Mouse (Mus musculus) WW6 (cell line): Measurements from ENCODE around the gene Pde4c.

Experiments used
- DNase-seq: peaks from one replicate; pipeline ENCODE4 v3.0.0-alpha.2; 2013; ENCODE audit warnings: low read depth, low spot score

Pde4c gene

DNA sequence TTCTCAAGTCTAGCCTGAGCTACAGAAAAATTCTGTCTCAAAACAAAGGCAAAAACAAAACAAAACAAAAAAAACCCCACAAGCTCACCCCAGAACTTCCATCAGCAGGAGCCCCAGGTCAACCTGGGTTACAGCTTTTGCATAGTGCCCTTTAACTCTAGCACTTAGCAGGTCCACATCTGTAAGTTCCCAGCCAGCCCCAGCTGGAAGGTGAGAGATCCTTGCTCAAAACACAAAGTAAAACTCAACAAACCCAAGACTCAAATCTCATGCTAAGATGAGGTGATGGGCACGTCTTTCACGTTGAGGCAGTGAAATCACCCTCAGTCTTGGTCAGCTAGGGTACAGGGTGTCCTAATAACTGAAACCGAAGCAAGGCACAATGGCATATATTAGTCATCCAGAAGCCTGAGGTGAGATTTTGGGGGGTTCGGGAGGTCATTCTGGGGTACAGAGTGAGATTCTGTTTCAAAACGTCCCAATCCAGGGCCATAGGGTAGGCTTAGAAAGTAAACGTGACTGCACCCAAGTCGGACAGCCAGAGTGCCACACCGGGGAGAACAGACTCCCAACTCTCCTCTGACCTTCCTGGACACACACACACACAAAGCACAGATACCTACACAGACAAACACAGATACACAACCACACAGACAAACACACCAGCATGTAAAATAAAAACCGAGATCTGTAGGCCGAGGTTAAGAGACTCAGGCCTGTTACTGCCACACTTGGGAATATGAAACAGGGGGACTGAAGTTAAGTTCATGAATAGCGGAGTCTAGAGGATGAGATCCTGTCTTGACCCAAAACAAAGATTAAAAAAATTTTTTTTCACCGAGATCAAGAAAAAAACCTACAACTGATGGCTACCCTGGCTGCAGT, 25.9 kb upstream of the Pde4c start:
- no peak for DNase-seq

DNA sequence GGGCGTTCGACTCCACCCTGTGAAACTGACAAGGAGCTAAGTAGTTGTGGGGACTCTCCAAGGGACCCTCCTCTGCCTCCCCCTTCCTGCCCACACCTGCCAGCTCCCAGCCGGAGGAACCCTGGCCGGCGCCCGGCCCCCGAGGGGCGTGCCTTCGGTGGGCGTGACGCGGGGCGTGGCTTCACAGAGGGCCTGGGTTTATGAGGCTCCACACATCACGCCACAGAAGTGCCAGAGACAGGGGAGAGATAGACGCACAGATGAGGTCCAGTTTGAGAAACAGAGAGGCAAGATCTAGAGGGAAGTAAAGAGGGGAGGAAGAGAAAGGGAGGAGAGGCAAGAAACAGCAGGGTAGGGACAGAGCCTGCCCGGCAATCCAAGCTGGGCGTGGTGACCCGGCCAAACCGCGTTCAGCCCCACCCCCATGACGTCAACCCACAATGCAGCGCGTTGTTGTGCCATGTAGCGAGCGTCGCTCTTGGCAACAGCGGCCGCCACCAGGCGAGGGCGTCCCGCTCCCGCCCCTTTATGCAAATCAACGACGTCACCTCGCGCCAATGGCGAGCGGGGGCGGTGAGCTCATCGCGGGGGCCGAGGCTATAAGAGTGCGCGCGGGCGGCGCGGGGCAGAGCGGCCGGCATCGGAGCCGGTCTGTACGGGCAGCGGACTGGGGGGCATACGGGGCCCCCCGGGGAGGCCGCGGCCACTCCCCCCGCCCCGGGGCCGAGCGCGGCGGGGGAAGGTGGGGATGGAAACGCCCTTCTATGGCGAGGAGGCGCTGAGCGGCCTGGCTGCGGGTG, 25.0 kb upstream of the Pde4c start, which contains the start of gene Jund:
Gene Jund, plus strand, starts transcription at position 640 of the 800 bp plus-strand sequence.
- DNase-seq = peak; percentile 99

DNA sequence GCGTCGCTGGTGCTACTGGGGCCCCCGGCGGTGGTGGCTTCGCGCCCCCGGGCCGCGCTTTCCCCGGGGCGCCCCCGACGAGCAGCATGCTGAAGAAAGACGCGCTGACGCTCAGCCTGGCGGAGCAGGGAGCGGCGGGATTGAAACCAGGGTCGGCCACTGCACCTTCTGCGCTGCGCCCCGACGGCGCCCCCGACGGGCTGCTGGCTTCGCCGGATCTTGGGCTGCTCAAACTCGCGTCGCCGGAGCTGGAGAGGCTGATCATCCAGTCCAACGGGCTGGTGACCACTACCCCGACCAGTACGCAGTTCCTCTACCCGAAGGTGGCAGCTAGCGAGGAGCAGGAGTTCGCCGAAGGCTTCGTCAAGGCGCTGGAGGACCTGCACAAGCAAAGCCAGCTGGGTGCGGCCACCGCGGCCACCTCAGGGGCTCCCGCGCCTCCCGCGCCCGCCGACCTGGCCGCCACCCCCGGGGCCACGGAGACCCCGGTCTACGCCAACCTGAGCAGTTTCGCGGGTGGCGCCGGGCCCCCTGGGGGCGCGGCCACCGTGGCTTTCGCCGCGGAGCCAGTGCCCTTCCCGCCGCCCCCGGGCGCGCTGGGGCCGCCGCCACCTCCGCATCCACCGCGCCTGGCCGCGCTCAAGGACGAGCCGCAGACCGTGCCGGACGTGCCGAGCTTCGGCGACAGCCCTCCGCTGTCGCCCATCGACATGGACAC, 24.2 kb upstream of the Pde4c start:
- DNase-seq = no peak

DNA sequence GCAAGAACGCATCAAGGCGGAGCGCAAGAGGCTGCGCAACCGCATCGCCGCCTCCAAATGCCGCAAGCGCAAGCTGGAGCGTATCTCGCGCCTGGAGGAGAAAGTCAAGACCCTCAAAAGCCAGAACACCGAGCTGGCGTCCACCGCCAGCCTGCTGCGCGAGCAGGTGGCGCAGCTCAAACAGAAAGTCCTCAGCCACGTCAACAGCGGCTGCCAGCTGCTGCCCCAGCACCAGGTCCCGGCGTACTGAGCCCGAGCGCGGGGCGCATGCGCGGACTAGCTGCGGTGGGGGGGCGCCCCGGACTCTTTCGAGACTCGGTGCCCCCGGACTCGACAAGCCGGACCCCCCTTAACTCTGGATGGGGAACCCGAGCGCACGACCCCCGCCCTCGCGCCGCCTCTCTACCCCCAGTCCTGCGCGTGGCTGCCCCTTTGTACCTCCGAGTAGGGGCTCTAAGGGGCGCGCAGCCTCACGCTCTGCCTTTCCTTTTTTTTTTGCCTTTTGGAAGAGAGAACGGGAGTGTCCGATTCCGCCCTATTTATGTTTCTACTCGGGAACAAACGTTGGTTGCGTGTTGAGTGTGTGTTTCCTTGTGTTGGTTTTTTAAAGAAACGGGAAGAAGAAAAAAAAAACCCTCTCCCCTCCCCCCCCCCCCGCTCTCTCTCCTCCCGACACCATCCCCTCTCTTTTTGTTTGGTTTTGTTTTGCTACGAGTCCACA, 23.5 kb upstream of the Pde4c start:
- no peak for DNase-seq

- DNase-seq = peak; percentile 88
Measured at GRCm38 (mm10) chr8:70700555-70700922, 23.0 kb upstream of the Pde4c start.

- DNase-seq = no peak
Measured at GRCm38 (mm10) chr8:70701048-70701981, 22.2 kb upstream of the Pde4c start.

GRCm38 (mm10) chr8:70701982-70702841, 21.3 kb upstream of the Pde4c start:
- no peak for DNase-seq

GRCm38 (mm10) chr8:70702842-70703182, 20.7 kb upstream of the Pde4c start:
- no peak for DNase-seq

DNA sequence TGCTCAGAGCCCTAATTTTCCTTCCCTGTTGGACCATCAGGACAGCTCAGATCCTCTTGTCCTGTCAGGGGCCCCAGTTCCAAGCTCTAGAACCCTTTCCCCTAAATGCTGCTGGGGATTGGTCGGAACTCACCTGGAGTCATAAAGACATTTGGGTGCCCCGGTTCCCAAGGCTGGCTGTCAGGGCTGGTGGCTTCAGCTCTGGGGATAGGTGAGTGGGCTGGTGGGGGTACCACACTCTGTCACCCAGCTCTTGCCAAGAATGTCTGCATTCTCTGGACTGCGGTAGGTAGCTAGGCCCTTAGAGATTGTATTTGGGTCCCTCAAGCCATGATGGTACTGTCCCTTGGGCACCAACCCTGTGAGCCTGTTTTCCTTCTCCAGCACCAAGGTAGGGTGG, 20.2 kb upstream of the Pde4c start, which contains the start of gene Iqcn:
Gene Iqcn, plus strand, starts transcription at position 171 of the 400 bp plus-strand sequence.
- DNase-seq = no peak

GRCm38 (mm10) chr8:70708281-70708680, 15.2 kb upstream of the Pde4c start:
- DNase-seq = no peak

GRCm38 (mm10) chr8:70709794-70710193, 13.7 kb upstream of the Pde4c start:
- no peak for DNase-seq

DNA sequence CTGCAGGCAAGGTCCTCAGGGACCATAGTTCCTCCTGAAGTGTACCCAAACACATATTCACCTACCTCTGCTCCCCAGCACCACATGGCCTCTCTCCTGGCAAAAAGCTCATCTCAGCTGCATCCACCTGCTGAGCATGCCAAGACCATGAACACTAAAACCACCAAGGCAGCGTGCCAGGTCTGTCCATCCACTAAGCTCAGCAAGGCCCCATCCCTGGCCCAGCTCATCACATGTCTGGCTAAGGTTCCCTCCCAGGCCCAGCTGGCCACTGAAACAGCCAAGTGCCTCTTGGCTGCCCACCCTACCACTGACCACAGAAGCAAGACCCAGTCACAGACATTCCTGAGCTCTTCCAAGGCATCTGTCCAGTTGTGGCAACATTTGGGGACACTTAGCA, 13.2 kb upstream of the Pde4c start:
- DNase-seq = no peak

- DNase-seq = no peak
Measured at GRCm38 (mm10) chr8:70711041-70711440, 12.5 kb upstream of the Pde4c start.

DNA sequence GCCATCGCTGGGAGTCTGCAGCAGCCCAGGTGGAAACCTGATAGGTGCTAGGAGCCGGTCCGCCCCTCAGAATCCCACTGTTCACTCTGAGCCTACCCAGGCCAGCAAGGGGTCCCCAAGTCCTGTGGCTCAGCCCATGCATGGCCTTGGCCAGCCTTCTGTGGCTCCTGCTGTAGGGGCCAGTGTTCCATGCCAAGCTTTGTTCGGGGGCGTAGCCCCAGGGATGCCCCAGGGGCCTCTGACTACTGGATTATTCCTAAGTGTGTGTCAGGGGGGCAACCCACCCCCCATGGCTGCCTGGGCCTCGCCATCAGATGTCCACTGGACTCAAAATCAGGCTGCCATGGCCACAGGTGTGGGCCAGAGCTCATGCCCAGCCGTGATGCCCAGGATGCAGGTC, 9.5 kb upstream of the Pde4c start:
- DNase-seq = no peak

DNA sequence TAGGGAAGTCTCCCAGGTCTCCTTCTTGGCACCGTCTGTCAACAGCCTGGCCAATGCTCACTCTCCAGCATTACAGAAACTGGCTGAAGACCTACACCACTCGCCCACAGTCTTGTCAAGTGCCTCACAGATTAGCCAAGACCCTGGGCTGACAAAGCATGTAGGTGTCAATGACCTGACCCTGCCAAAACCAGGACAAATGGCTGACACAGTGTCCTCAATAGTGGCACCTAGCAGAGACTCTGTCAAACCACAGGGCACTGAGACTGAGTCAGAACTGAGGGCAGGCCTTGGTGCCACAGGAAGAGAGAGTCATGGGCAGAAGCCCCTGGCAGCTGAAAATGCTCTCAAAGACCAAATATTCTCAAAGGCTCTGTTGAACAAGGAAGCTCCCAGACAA, 8.4 kb upstream of the Pde4c start:
- no peak for DNase-seq

DNA sequence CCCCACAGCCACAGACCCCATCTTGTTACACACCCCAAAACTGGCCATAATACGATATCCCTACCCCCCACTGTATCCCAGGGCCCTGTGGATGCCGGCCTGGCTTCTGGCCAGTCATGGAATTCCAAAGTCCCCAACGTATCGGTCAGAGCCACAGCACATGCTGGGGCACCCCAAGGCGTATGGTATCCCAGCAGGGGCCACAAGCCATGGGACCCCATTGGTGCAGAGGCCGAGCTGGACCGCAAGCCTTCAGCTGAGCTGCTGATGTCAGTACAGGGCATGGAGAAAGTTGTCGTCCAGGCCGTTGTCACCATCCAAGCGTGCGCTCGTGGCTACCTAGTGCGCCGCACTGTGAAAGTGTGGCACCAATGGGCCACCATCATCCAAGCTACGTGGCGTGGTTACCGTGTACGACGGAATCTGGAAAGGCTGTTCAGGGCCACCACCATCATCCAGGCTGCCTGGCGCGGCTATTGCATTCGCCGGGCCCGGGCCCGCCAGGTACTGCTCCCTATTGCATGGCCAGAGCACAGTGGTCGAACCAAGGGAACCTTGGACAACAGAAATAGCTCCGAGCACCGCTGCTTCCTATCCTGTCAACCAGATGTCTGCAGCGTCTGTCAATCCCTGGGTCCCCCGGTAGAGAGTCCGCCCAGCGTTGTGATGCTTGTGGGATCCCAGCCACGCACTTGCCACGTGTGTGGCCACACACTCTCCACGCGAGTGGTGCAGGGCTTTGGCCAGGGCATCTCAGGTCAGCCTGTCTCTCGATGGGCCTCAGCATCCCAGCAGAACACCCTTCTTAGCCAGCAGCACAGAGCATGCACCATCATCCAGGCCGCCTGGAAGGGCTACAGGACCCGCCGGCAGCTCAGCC, 6.8 kb upstream of the Pde4c start:
- peak; percentile 33 for DNase-seq

GRCm38 (mm10) chr8:70718297-70718696, 5.2 kb upstream of the Pde4c start, which contains the start of gene Gm3336:
Gm3336 (plus strand) TSS chr8:70718543.
- peak; percentile 74 for DNase-seq

GRCm38 (mm10) chr8:70719796-70720270, 3.7 kb upstream of the Pde4c start:
- DNase-seq = no peak
